Mouse (Mus musculus): ENCODE measurements around the gene St3gal3. TPM values are rescaled to one million over a fixed set of nuclear protein-coding genes. Genes with fewer than 3 reads are reported as not detected.

St3gal3 gene
- total RNA-seq, 2 experiments from 2014 or later = 43.3 to 45.3 TPM

- DNase-seq = no peak
These were observed 45.9 kb downstream of the St3gal3 start for GRCm38 (mm10) chr4:118088771-118089170.

- no peak for DNase-seq
These were observed 49.7 kb downstream of the St3gal3 start for GRCm38 (mm10) chr4:118085025-118085424.

GRCm38 (mm10) chr4:118083217-118083951 is 51.3 kb downstream of the St3gal3 start:
- DNase-seq = peak; percentile 88 to 91

- DNase-seq = no peak
These were observed 52.9 kb downstream of the St3gal3 start for GRCm38 (mm10) chr4:118081608-118082331.

GRCm38 (mm10) chr4:118080481-118080880 is 54.2 kb downstream of the St3gal3 start:
- DNase-seq = no peak

GRCm38 (mm10) chr4:118079195-118079594 is 55.5 kb downstream of the St3gal3 start:
- DNase-seq = no peak

- DNase-seq = no peak
These were observed 56.1 kb downstream of the St3gal3 start for GRCm38 (mm10) chr4:118078576-118078975.

- no peak for DNase-seq
These were observed 57.4 kb downstream of the St3gal3 start for GRCm38 (mm10) chr4:118077293-118077752.

- no peak for DNase-seq
These were observed 58.1 kb downstream of the St3gal3 start for GRCm38 (mm10) chr4:118076648-118077047.

GRCm38 (mm10) chr4:118075343-118075742 is 59.4 kb downstream of the St3gal3 start:
- no peak for DNase-seq

GRCm38 (mm10) chr4:118074236-118074635 is 60.5 kb downstream of the St3gal3 start:
- DNase-seq = no peak

- no peak for DNase-seq
These were observed 61.6 kb downstream of the St3gal3 start for GRCm38 (mm10) chr4:118073128-118073527.

- no peak for DNase-seq
These were observed 62.8 kb downstream of the St3gal3 start for GRCm38 (mm10) chr4:118071891-118072290.

GRCm38 (mm10) chr4:118070255-118071234 is 64.2 kb downstream of the St3gal3 start:
- DNase-seq = no peak

GRCm38 (mm10) chr4:118061809-118062463 is 72.8 kb downstream of the St3gal3 start:
- DNase-seq = no peak

GRCm38 (mm10) chr4:118060915-118061530 is 73.7 kb downstream of the St3gal3 start:
- DNase-seq = no peak

GRCm38 (mm10) chr4:118059816-118060475 is 74.8 kb downstream of the St3gal3 start:
- no peak for DNase-seq

- no peak for DNase-seq
These were observed 76.5 kb downstream of the St3gal3 start for GRCm38 (mm10) chr4:118058116-118058677.

- DNase-seq = no peak
These were observed 77.6 kb downstream of the St3gal3 start for GRCm38 (mm10) chr4:118057076-118057475.

GRCm38 (mm10) chr4:118054615-118055014 is 80.1 kb downstream of the St3gal3 start:
- DNase-seq = no peak

GRCm38 (mm10) chr4:118053904-118054303 is 80.8 kb downstream of the St3gal3 start:
- no peak for DNase-seq

All from layer of hippocampus, postnatal 36 days (tissue).